Mouse (Mus musculus) G1E (cell line): ENCODE measurements at regions not wholly inside any gene's neighbourhood (a gene's known extent, or its start where the extent isn't known, plus 50 kb on each side); places are given as distances from the start of the nearest gene placed in this dataset.

Experiments
- CTCF ChIP-seq: IDR thresholded peaks from 2 replicates; pipeline ENCODE4 v1.5.1; 2012; ENCODE audit warnings: low read depth, low read length, inconsistent platforms, mixed read lengths
- TAL1 ChIP-seq: conservative IDR thresholded peaks from 2 replicates; pipeline ENCODE4 v1.6.1; 2012; ENCODE audit warnings: low read depth, low read length, inconsistent platforms, mixed read lengths

DNA sequence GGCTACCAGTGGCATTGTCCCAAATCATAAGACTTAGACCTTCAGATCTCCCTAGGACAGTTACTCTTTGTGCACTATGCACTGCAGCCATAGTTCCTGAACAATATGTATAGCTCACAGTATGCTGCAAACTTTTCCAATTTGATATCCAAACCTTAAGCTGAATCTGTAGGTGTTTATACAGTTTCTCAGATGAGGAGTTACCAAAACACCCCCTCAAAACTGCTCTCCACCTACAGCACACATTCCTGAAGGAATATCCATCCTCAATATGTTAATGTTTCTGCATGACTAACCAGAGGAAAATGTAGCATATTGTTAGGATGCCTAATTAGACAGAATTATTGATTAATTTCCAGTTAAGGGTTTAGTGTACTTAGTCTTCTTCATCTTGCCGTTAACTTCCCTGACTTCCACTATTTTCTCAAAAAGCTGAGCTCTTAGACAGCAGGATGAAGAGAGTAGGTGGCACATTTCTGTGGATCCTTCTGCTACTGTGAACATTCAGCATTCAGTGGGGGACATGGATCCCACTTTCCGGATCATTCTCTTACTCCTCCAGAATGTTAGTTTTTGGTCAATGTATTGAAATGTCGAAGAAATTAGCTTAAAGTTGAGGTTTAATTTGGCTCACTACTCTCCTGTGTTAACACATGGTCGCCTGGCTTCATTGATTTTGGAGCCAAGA, 800.0 kb downstream of the 5730522E02Rik start:
- no peak for TF ChIP-seq CTCF
- no peak for TF ChIP-seq TAL1
